Mouse (Mus musculus): Measurements from ENCODE around the gene Gm21992.
"Not testable (repeated sequence)": the region's sequence is repeated elsewhere in the genome, so short reads cannot be mapped to it uniquely, and the experiment has no call there.

Gm21992 gene

DNA sequence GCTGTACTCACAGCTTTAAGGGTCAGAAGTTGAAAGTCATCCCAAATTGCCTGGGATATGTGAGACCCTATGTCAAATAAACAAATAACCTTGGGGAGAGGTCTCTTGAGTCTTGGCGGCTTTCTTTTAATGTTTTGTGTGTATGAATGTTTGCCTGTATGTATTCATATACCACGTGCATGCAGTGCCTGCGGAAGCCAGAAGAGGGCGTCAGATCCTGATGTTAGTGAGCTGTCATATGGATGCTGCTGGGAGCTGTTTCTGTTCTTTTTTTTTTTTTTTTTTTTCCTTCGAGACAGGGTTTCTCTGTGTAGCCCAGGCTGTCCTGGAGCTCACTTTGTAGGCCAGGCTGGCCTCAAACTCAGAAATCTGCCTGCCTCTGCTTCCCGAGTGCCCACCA, 1.6 kb upstream of the Gm21992 start:
- DNase-seq (ENCODE audit: low spot score in 2 of 2): no peak

DNA sequence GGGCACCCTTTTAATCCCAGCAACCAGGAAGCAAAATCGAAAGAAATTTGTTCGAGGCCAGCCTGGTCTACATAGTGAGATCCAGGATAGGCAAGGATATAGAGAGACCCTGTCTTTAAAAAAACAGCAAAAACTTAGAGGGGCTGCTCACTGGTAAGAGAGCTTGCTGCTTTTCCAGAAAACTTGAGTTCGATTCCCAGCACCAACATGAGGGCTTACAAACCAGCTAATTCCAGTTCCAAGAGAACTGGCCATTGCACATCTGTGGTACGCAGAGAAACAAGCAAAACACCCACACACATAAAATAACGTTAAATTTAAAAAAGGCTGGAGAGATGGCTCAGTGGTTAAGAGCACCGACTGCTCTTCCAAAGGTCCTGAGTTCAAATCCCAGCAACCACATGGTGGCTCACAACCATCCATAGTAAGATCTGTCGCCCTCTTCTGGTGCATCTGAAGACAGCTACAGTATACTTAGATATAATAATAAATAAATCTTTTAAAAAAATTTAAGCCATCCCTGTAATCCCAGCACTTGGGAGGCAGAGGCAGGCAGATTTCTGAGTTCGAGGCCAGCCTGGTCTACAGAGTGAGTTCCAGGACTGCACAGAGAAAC, 1.0 kb upstream of the Gm21992 start:
- not testable (repeated sequence) for DNase-seq (ENCODE audit: low spot score in 2 of 2)

DNA sequence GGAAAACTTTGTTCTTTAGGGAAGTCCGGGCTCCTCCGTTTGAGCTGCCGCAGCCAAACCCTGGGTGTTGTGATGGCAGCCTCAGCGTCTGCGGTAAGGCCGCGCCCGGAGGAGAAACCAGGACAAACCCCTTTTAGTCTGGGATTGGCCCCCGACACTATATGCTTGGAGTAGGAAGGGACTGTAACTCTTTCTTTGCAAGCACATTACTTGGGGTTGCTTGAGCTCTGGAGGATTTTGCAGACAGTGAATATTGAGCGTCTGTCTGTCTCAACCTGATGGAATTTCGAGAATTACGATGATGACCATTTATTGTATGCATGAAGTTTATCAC, 464 bp upstream of the Gm21992 start:
- DNase-seq (ENCODE audit: low spot score in 2 of 2): no peak

DNA sequence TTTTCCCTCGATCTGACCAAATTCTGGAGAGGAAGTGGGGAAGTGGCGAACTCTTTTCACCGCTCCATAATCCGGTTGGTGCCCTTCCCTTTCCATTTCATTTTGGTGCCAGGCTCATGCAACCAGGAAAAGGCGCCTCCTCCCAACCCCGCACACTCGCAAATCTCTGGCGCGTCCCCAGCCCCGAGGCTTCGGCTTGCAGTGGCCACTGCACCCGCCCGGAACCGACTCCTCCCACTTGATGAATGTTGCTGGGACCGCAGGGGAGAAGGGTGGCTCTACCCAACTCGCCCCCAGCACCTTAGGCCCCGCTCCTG, 708 bp downstream of the Gm21992 start:
- DNase-seq (ENCODE audit: low spot score in 2 of 2): no peak

DNA sequence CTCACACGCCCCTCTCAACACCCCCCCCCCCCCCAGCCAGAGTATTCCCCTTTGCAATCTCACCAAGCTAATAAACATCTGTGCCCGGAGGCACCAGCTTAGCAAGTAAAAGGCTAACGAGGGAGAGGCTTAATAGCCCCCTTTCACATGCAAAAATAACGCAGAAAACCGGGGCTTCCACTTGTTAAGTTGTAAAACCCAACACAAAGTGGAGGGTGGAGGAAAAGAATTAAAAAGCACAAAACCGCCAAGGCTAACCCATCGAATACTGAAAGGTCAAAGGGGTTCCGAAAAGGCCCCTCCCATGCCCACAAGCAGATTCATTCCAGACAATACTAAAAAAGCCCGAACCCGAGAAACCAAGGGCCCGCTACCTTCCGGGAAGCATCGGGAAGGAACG, 1.1 kb downstream of the Gm21992 start:
- no peak for DNase-seq (ENCODE audit: low spot score in 2 of 2)

DNA sequence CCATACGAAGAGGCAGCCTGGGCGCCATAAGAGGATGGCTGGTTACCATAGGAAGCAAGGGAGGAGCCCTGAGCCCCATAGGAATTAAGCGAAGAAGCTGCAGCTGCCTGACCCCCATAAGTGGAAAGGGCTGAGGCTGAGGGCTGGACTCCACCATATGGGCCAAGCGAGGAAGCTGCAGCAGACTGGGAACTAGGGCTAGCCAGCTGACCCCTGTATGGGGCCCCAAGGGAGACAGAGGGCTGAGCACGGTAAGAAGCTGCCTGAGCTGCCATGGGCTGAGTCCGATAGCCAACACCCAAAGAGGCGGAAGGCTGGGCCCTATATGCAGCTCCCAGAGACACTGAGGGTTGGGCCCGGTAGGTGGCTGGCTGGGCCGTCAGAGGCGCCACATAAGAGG, 8.1 kb downstream of the Gm21992 start:
- DNase-seq (ENCODE audit: low spot score in 2 of 2): no peak

DNA sequence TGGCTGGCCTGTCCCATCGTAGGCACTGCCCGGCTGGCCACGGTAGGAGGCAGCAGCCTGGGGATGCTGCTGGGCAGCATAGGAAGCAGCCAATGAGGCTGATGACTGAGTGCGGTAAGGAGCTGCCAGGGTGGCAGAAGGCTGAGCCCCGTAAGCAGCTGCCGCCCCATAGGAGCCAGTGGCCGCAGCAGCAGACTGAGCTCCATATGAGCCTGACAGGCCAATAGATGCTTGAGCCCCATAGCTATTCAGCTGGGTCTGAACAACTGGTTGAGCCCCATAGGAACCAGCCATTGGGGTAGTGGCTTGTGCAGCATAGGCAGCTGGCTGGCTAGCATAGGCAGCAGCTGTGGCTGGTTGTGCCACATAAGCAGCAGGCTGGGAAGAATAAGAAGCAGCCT, 8.7 kb downstream of the Gm21992 start:
- no peak for DNase-seq (ENCODE audit: low spot score in 2 of 2)

DNA sequence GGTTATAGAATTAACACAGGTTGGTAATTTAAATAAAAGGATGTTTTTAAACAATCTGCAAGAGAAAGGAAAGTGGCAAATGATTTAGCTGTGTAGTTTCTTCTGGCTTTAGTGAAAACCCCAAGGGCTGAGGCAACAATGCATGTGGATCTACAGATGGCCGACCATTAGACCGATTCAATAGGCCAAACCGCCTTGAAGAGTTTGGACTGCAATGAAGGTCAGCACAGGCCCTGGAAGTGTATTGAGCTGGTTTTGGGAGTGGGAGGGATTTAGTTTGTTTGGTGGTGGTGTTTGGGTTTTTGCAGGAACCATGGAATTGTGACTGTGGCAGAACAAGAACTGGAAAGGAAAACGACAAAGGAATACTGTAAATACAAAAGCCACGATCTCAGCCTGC, 12.3 kb downstream of the Gm21992 start:
- DNase-seq (ENCODE audit: low spot score in 2 of 2): no peak

DNA sequence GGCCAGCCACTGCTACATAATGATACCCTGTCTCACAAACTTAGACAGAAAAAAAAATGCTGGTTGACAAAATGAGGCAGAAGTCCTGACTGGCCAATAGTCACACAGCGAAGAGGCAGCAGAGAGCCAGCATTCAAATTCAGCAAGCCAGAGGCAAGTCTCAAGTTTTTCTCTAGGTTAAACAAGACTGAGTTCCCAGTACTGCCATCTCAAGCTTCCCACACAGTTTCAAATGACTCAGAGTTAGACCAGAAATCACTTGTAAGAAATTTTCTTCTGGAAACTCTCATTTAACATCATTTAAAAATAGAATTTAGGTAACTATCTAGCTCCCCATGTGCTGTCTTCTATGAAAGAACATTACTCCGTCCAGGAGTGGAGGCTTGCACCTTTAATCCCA, 13.6 kb downstream of the Gm21992 start:
- DNase-seq (ENCODE audit: low spot score in 2 of 2): no peak

DNA sequence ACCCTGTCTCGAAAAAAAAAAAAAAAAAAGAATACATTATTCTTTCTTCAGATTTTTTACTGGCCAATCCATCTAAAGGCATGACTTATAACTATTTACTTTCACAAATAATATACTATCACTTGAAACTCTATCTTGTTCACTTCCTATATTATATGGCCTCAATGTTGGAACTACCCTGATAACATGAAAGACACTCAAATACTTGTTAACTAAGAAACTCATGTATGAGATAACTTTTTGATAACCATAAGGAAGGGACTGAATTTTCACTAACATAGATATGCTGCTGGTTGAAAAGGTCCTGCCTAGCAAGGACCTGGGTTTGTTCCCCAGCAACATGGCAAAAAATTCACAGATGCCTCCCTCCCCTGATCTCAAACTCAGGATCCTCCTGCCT, 15.5 kb downstream of the Gm21992 start:
- no peak for DNase-seq (ENCODE audit: low spot score in 2 of 2)

DNA sequence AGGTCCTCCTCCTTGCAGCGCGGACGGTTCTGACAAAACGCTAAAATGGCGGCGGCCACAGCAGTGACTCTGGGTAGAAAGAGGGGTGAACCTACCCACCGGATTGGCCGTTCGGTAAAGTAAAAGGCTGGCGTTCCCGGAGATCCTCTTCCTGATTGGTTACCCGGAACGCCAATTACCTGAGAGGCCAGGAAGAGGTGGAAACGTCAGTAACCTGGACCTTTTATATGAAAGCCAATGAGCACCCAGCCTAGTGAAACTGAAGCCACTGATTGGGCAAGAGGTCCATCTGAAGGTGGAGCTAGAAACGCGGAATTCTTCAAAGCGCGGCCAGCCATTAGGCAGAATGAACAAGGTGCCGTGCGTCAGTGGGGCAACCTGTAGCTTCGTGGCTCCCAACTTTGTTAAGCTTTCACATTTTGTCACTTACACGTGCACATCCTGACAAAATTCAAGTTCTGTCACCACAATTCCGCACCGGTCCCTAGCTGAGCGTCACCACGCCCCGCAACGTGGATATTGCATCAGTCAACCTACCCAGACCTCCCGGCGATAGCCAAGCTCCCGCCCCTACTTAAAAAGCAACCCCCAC, 17.5 kb downstream of the Gm21992 start, which contains the start of gene Rbm4:
Gene Rbm4 (minus strand): TSS at position 71 of the 592 bp plus-strand sequence.
- peak; percentile 86 to 97 for DNase-seq (ENCODE audit: low spot score in 2 of 2)

DNA sequence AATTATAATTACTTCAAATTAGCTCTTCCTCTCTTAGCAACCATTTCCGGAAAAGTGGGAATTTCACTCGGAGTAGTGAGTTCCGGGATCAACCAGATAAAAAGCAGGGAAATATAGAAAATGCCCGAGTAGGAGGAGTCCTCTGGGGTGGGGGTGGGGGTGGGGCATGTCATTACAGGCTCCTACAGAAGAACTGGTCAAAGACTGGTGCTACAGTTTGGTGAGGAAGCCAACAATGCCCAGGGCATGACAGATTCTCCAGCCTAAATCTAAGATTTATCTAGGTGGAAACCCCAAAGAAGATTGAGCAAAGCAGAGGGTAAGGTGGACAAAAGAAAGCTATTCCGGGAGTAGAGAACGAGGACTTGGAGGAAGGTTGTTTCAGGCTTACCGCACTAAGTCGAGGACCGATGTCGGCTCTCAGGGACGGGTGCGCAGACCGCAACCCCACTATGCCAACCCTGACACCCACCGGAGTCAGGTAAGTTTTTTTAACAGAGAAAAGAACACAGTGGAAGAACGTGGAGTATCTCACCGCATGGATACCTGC, 18.1 kb downstream of the Gm21992 start:
- DNase-seq (ENCODE audit: low spot score in 2 of 2): no peak

DNA sequence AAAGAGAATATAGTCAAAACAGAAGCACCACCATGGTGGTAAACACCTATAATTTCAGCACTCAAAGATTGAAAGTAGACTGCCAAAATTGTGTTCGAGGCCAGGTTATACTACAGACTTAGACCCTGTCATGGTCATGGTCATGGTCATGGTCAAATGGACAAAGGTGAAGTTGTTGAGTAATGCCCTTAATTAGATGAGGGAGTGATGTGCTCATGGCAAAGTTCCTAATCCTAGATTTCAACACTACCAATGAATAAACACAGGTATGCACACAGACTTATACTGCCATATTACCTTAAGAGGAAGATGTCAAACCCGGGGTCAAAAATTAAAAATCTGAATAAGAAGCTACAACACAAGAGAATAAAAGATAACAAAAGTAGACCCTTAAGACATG, 25.1 kb downstream of the Gm21992 start:
- DNase-seq (ENCODE audit: low spot score in 2 of 2): no peak

DNA sequence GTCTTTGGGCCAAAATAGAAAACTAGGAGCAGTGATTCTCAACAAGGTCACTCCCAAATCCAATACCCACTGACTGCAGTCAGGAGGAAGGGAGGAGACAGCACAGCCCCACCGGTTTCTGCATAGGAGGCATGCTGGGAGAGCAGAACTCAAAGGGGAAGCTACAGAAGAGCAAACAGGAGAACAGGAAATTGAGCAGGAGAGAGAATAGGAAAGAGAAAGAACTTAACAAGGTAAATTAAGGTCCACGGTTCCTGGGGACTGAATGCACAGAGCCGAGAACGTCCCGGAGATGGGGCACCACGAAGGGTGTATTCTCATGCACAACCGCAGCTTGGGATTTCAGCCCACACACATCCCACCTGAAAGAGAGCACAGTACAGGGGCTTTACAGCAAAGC, 26.2 kb downstream of the Gm21992 start:
- DNase-seq (ENCODE audit: low spot score in 2 of 2): no peak

DNA sequence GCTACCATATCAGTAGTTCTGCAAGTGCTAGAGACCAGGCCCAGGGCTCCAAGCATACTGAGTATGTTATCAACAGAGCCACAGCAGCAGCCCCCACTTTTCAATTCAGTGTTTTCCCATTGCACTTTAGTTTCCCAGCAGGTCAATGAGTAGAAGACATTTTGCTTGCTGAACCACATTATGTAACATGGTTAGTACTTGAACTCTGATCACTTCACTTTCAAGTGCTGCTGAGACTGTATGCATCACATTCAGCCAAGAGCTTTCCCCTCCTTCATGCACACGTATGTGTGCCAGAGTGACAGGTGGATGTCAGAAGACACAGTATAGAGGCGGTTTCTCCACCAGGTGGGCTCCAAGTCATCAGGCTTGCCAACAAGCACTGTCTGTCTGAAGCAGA, 28.5 kb downstream of the Gm21992 start:
- DNase-seq (ENCODE audit: low spot score in 2 of 2): no peak

DNA sequence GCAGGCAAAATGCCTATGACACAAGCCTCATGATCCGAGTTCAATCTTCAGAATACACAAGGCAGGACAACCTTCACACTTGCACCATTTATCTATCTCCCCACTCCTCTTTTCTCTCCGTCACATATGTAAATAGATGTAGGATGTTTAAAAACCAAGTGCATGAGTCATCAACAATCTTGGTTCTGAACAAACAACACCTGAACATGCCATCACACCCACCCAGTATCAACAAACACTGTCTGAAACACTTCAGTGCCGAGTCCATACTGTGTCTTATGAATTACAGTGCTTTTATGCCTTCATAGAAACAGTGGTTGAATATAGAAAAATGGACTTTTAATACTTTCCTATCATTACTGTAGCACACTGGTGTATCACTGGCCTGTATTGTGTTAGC, 38.6 kb downstream of the Gm21992 start:
- no peak for DNase-seq (ENCODE audit: low spot score in 2 of 2)

DNA sequence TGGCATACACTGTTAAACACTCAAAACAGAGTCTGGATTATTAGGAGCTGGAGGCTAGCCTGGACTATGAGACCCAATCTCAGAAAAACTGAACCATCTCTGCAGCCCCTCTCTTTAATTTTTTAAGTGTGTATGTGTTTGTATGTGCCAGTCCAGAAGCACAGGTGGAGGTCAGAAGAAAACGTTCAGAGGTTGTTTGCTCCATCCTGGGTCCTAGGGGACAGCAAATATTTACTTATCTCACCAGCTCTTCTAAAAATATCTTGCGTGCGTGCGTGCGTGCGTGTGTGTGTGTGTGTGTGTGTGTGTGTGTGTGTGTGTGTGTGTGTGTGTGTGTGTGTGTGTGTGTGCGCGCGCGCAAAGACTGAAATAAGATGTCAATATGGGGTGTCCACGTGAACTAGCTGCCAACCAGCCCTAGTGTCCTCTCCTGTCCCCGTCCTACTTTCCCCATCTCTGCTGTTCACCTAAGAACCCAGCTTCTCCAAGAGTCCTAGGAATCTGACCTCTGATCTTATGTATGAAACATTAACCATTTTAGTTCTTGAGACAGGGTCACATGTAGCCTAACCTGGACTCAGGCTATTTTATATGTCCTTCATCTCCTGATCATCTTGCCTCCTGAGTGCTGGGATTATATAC, 43.8 kb downstream of the Gm21992 start:
- DNase-seq (ENCODE audit: low spot score in 2 of 2): no peak

DNA sequence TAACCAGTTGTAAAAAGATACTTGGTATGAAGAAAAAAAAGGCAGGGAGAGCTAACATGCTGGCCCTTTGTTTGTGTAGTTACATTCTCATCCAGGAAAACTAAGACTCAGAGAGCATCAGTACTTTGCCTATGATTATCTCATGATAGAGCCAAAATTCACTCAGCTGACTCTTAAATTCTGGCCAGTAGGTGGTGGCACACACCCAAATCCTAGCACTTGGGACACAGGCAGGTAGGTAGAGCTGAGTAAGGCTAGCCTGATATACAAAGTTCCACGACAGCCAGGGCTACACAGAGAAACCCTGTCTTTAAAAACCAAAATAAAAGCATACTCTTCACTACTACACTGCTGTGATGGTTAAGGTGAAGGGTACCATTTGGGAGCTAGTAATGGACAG, 48.5 kb downstream of the Gm21992 start:
- no peak for DNase-seq (ENCODE audit: low spot score in 2 of 2)

DNA sequence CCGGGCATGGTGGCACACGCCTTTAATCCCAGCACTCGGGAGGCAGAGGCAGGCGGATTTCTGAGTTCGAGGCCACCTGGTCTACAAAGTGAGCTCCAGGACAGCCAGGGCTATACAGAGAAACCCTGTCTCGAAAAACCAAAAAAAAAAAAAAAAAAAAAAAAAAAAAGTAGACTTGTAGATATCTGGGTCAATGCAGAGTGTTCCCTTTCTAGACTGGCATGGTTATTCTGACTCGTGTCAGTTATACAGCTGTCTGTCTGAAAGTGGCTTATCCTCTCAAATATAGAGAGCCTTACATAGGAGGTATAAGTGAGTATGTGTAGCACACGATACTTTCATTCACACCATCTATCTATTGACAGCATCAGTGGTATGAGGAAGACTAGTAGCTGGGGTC, 50.9 kb downstream of the Gm21992 start:
- DNase-seq (ENCODE audit: low spot score in 2 of 2): not testable (repeated sequence)

DNA sequence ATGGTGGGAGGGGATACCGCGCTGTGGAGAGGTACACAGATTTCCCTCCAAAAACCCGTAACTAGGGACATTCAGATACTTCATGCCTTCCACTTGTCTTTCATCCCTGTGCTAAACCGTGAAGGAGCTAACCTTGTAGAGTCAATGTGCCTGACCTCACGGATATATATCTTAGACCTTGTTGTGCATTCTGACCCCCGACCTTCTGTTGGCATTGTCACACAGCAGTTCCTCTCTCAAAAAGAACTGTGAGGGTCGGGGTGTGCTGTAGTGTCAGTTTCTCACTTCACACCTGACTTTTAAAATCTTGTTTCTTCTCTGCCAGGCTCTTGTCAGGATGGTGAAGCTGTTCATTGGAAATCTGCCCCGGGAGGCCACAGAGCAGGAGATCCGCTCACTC, 54.5 kb downstream of the Gm21992 start:
- DNase-seq (ENCODE audit: low spot score in 2 of 2): no peak

DNA sequence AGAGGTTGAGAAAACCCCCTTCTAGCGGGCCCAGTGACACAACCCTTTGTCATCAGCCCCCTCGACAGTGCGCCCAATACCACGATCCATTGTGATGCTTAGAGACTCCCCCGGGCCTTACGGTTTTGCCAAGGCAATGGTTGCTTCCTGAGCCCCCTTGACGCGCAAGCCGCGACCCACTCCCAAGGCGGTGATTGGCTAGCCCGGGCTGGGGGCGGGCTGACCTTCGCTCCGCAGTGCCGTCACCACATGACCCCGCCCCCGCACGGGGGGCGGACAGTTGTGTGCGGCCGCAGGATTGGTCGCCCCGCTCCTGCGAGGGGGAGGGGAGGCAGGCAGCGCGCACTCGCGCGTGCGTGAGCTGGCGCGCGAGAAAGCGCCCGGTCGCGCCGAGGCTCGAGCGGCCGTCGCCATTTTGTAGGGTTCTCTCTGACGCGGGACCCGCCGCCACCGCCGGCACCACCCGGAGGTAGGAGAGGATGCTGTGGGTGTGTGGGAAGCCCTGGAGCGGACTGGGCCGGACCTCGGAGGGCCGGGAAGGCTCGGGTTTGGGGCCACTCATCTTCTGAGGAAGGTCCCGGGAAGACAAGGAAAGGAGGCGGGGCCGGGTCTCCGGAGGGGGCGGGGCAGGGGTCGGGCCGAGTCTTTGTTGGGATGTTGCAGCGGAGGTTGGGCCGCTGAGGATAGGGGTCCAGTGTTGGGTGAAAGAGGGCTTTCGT, 55.1 kb downstream of the Gm21992 start, which contains the start of gene Rbm4b:
Gene Rbm4b (plus strand): TSS at position 305 of the 719 bp plus-strand sequence.
- DNase-seq (ENCODE audit: low spot score in 2 of 2): peak; percentile 91 to 92

DNA sequence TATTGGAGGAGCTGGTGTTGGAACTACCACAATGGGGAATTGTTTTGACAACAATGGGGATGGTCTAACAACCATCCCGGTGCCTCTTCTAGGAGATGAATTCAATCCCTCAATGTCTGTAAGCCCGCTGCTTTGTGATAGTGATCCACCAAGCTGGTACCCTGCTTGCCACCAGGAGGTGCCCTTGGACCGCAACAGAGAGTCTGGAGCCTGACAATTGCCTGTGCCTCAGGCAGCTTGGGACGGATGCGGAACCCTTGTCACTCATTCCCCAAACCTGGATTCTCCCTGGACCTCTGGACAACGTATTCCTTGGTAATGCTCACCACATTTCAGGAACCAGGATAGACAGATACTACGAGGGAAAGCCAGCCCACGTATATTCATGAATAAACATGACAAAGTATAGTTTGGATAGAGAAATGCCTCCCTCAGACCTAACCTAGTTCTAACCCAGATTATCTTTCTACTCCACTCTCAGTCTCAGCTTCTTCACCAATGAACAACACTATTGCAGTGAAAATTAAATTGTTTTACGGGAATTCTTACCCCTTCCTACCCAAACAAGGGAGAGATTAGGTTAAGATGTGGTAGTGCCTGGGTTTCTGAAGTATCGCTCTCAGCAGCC, 55.7 kb downstream of the Gm21992 start:
- peak; percentile 81 for DNase-seq (ENCODE audit: low spot score in 2 of 2)
